Mouse (Mus musculus) right cerebral cortex, adult 18-20 months (tissue): Measurements from ENCODE around the gene Kcnab1.

Source experiments
- DNase-seq: peaks from one replicate; pipeline ENCODE4 v3.0.0; 2022; ENCODE audit warnings: mixed read lengths

Kcnab1 gene

DNA sequence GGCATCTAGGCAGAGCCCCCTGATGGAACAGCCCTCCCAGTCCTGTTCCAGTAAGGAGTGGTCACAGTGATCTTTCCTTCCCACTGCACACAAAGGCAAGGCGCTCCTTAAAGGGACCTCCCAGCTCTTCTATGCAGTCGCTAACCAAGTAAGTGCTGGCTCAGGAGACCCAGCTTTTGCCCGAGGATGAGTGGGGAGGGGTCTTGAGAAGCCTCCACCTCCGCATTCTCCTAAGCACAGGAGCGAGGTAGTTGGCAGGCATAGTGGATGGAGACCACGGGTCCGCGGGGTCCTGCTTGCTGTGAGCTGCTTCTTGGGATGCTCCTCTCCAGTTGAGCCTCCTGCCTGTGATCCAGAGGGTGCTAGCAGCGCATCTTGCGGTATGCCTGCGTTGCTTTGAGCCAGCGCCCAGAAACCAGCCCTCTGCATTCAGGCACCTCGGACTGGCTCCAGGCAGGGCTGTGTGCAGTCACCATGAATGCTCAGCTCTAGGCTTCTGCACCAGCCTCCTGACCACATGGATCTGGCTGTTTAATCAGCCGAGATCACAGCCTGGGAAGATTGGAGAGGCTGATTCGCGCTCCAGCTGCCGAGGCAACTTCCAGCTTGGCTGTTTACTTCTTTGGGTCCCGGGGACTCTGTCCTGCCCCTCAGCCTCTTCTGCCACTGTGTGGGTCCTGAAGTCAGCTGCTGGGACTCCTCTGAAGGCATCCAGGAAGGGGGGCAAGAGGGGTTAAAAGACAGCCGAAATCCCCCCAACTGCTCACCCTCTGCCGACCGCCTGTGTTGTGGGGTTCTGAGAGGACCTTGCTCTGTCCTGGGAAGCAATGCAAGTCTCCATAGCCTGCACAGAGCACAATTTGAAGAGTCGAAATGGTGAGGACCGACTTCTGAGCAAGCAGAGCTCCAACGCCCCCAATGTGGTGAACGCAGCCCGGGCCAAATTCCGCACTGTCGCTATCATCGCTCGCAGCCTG is at the start of gene Kcnab1:
Gene Kcnab1, plus strand, starts transcription at position 440 of the 977 bp plus-strand sequence.
- DNase-seq = peak; percentile 61

GRCm38 (mm10) chr3:65088295-65088694 is 20.9 kb upstream of the Kcnab1 start:
- no peak for DNase-seq

DNA sequence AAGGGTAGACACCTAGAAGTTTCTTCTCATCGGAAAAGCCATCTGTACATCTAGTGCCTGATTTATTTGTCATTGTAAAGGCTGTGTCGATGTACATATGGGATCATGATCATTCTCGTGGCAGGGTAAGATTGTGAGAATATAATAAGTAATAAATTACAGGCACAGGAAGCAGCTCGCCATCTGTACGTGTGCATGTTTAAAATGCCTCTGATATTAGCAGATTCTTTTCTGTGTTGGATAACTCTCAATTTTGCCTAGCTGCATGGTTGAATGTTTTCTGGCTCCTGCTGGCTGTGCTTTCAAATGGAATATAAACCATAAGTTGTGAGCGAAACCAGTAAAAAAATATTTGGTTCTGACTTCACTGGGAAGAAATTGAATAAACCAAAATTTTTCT is 5.1 kb upstream of the Kcnab1 start:
- DNase-seq = no peak

- no peak for DNase-seq
Measured at GRCm38 (mm10) chr3:65110190-65110589, 1.0 kb downstream of the Kcnab1 start.

GRCm38 (mm10) chr3:65111176-65111575 is 2.0 kb downstream of the Kcnab1 start:
- no peak for DNase-seq

DNA sequence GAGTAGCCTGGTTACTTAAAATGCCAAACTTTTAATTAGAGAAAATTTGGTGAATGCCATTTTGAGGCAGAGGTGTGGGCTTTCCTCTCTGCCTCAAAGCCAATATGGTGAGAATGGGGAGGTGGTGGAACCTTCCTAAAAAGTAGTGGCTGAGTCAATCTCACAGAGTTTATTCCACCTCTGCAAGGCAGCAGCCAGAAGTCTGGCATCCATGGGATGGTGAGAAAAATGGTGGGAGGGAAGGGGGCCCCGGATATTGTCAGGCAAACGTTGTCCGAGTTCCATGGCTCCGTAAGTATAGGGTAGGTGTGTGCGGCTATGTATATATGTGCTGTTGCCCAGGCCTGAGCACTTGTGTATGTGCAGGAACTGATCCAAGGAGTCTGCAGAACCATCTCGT is 6.0 kb downstream of the Kcnab1 start:
- peak; percentile 69 for DNase-seq

GRCm38 (mm10) chr3:65116958-65117357 is 7.8 kb downstream of the Kcnab1 start:
- peak; percentile 29 for DNase-seq

DNA sequence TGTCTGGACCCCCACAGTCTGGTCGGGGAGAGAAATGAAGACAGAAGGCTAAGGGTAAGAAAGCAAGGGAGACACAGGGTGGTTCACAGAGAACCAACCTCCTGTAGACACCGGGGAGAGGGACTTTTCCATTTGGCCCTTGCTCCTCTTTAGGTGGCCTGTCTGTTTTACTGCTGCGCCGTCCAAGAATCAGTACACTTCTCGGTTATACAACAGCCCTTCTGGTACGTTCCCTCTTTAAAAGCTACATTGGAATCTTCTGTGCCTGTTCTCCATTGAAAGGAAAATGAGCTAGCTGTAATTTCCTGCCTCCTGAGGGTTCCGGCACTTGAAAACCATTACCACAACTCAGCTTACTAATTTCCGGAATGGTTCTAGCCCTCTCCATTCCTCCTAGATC is 8.2 kb downstream of the Kcnab1 start:
- DNase-seq = no peak

- peak; percentile 73 for DNase-seq
Measured at GRCm38 (mm10) chr3:65124975-65125374, 15.8 kb downstream of the Kcnab1 start.

- DNase-seq = no peak
Measured at GRCm38 (mm10) chr3:65129625-65130024, 20.4 kb downstream of the Kcnab1 start.

GRCm38 (mm10) chr3:65134931-65135330 is 25.7 kb downstream of the Kcnab1 start:
- no peak for DNase-seq

DNA sequence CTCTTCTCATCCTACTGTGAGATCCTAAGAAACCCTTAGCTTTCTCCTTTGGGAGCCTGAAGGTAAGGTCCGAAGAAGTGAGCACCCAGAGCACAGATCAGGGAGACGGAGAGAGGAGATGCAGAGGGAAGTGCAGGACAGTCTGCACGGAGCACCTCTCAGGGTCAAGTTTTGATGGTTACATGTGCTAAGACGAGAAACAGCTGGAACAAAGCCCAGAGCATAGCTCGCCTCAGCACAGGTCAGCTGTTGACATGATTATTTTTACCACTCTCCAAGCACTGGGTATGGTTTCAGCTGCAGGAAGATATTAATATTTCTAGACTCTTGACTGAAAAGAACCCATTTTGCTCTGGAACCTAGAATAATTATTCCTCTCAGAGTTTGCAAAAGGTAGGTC is 27.7 kb downstream of the Kcnab1 start:
- no peak for DNase-seq

- DNase-seq = no peak
Measured at GRCm38 (mm10) chr3:65138739-65139138, 29.6 kb downstream of the Kcnab1 start.

DNA sequence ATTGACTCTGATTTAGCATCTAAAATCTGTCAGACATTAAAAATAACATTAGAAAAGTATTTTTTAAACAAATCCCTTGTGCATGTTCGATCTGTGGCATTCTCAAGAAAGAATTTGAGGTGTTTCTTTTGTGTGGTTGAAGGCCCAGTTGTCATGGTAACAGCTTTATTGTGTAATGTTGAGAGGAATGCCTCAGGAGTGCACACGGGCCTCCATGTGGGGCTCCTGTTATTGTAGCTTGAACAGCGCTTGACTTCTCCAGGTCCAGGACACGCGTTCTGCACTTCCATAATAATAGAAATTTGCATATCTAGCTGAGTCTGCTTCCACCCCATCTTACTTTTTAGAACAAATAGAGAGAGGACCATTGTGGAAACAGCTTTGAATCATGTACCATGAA is 36.0 kb downstream of the Kcnab1 start:
- no peak for DNase-seq

- no peak for DNase-seq
Measured at GRCm38 (mm10) chr3:65151808-65152207, 42.6 kb downstream of the Kcnab1 start.

- no peak for DNase-seq
Measured at GRCm38 (mm10) chr3:65172964-65173363, 63.8 kb downstream of the Kcnab1 start.

GRCm38 (mm10) chr3:65174564-65174963 is 65.4 kb downstream of the Kcnab1 start:
- DNase-seq = peak; percentile 58

DNA sequence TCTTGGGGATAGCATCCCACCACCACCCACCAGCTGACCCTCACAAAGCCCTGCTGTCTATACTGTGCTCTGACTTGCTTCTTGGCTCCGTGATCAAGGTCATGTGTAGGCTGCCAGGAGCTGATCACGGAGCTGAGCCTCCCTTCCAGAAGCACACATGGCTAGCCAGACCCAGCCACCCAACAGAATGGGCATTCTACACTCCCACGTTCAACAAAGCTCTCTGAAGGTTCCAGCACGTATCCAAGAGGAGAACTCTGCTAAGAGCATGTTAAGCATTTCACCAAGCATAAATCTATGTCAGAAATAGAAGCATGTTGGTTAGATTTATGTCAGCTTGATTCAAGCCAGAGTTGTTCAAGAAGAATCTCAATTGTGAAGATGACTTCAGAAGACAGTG is 66.6 kb downstream of the Kcnab1 start:
- DNase-seq = peak; percentile 25

DNA sequence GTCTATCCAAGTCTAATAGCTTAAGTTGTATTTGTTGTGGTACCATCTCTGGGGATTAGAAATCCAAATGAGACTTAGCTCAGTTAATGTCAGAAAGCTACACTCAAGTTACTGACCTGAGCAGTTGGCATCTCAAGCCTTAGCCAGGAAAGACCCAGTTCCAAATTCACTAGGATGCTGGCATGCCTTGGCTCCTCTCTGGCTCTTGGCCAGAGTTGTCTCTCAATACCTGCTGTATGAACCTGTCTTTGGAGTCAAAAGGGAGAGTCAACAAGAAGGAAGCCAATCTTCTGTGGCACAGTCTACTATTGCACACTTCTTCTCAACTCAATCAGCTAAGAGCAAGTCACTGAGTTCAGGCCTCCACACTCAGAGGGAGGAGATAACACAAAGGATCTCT is 67.7 kb downstream of the Kcnab1 start:
- no peak for DNase-seq

DNA sequence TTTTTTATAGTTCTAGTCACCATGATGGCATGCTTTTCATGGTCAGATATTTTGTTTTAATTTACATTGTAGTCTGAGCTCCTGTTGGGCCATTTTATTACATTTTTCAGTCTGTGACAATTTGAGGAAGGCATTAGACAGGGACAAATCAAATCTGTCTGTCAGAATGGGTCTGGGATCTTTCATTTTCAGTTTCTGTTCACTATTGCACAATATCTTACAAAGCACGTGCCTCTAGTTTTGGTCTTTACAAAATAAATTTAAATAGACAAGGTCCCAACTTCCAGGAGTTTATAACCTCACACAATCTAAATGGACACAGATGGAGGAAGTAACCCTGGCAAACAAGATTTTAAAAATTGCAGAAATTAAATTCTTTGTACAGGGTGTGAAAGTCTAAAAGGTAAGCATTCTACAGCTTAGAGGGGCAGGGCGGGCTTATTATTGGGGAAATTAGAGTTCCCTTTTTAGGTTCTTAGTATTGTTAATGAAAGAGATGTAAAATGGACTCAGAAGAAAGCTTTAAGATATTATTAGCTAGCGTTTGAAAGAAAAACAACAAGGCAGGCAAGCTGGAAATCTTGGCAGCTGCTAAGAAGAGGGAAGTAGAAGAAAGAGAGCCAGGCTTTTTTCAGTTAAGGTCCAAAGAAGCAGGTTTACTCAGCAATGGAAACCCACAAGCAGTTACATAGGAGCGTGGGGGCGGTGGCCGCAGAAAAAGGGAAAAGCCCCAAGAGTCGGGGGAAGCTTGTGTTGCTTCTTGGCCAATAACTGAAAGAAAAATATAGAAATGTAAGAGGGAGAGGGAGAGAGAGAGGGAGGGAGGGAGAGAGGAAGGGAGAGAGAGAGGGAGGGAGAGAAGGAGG is 78.9 kb downstream of the Kcnab1 start:
- DNase-seq = no peak

GRCm38 (mm10) chr3:65200611-65201010 is 91.4 kb downstream of the Kcnab1 start:
- DNase-seq = no peak

- no peak for DNase-seq
Measured at GRCm38 (mm10) chr3:65203361-65204117, 94.4 kb downstream of the Kcnab1 start.
